Mouse (Mus musculus) limb, embryonic 13.5 days (tissue): ENCODE measurements around the gene Stn1. TPM values are rescaled to one million over a fixed set of nuclear protein-coding genes. Genes with fewer than 3 reads are reported as not detected.
A peak's percentile ranks its signal among the peaks of the same experiment; 100 is the strongest.

Source experiments
- ATAC-seq: fragments of 200-750 bp; cut with Nextera tagmentation; 2 replicates; pipeline ENCODE4 v1.8.0; 2017; ENCODE audit warnings: low read depth, moderate number of reproducible peaks, moderate TSS enrichment; ENCODE audit not compliant: low FRiP score
- H3K27ac ChIP-seq: fragments of 300-500 bp; sonication (generic); 2 replicates; pipeline ENCODE4 v1.5.1; 2015; ENCODE audit warnings: inconsistent platforms, mild to moderate bottlenecking, moderate library complexity
- H3K27me3 ChIP-seq: fragments of 300-500 bp; sonication (generic); 2 replicates; pipeline ENCODE4 v1.6.1; 2015; ENCODE audit warnings: mild to moderate bottlenecking, inconsistent platforms
- H3K36me3 ChIP-seq: fragments of 300-500 bp; sonication (generic); 2 replicates; pipeline ENCODE4 v1.6.1; 2015; ENCODE audit warnings: inconsistent platforms, mild to moderate bottlenecking, moderate library complexity
- H3K4me1 ChIP-seq: fragments of 300-500 bp; sonication (generic); 2 replicates; pipeline ENCODE4 v1.6.1; 2015; ENCODE audit warnings: inconsistent platforms
- H3K4me2 ChIP-seq: fragments of 300-500 bp; sonication (generic); replicated peaks from 2 replicates; pipeline ENCODE4 v1.6.1; 2015; ENCODE audit warnings: inconsistent platforms, mild to moderate bottlenecking, moderate library complexity
- H3K4me3 ChIP-seq: fragments of 300-500 bp; sonication (generic); 2 replicates; pipeline ENCODE4 v1.5.1; 2015; ENCODE audit warnings: moderate library complexity, mild to moderate bottlenecking, inconsistent platforms
- H3K9ac ChIP-seq: fragments of 300-500 bp; sonication (generic); 2 replicates; pipeline ENCODE4 v1.6.1; 2015; ENCODE audit warnings: mild to moderate bottlenecking, inconsistent platforms
- H3K9me3 ChIP-seq: fragments of 300-500 bp; sonication (generic); 2 replicates; pipeline ENCODE4 v1.6.1; 2016; ENCODE audit warnings: inconsistent platforms
- WGBS: fragments of 180-500 bp; shearing (Covaris S2); methylation state at CpG from one replicate; pipeline ENCODE4 v1.1.7; 2015; 5-methylcytosine and 5-hydroxymethylcytosine counted together
- polyA plus RNA-seq: library from polyadenylated mRNA; unstranded; fragments of >200 nt; fragmentation: Nextera tagmentation; extraction: Ambion mirVana; gene quantifications from 2 replicates; pipeline ENCODE4 v1.2.1, GENCODE M21; 2015

Gene Stn1
- polyA plus RNA-seq, 1 experiment from 2014 or later, result 55.5 TPM

DNA sequence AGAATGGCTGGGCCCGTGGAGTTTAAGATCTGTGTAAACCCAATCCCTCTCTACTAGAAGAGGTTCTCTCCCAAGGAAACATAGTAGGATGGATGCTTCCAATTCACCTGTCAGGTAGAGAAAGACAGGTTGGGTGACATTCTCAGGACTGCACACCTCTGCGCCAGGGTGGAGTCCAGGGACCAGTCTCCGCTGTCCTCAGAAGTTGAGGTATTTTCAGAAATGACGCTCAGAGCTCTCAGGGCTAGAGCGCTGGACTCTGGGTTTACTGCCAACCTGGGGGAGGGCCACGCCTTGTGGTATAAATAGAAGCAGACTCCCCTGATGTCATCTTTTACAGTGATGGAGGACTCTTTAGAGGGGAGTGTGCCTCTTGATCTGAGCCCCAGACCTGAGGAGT, 572 bp upstream of the Stn1 start:
- H3K4me3 ChIP-seq, result peak overlapping the region; percentile 61
- peaks cover 5% of the 10 kb centered on the region for H3K36me3 ChIP-seq
- H3K27me3 ChIP-seq, result peaks cover 20% of the 10 kb centered on the region
- ATAC-seq, result no peak
- peaks cover 42% of the 10 kb centered on the region for H3K4me1 ChIP-seq
- H3K27ac ChIP-seq, result peak overlapping the region; percentile 69; the same call in 1 of the 2 replicates
- 70% methylated on average over 6 of the region's 6 CpGs for WGBS
- 0 out of 2 replicates have a peak overlapping the region, but pooled peaks have one; percentile 68 for H3K9ac ChIP-seq
- peak overlapping the region; percentile 78 for H3K4me2 ChIP-seq
- no peaks in the 10 kb centered on the region for H3K9me3 ChIP-seq

DNA sequence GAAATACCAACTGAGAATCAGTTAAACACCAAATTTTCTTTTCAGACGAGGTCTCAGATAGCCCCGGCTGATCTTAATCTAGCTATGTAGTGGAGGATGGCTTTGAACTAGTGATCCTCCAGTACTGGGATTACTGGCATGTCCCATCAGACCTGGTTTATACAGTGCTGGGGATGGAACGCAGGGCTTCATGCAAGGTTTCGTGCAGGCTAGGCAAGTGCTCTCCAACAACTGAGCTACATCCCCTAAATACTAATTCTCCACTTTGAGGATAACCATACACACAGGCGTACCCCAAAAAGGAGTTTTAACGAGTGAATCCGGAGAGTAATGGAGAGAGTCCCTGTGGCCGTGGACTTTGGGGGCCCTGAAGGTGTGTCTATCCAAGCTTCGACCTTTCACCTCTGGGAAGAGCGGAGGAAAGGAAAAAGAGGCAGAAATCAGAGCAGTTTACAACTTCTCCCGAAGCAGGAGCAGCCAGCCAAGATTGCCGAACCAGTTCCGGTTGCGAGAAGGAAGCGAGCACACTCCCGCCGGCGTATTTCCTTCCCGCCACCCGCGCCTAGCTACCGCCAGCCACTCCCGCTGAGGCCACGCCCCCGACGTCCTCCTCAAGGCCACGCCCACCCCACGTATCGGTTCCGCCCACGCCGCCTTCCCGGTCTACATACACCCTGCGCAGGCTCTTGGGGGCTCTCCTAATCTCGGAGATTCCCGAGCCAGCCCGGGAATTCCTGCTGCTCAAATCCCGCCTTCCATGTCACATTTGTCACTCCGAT, 597 bp downstream of the Stn1 start:
- peak; percentile 95 for ATAC-seq
- H3K9me3 ChIP-seq, result no peaks in the 10 kb centered on the region
- peaks cover 15% of the 10 kb centered on the region for H3K36me3 ChIP-seq
- peak overlapping the region; percentile 78 for H3K4me2 ChIP-seq
- H3K27me3 ChIP-seq, result peaks cover 9% of the 10 kb centered on the region
- H3K4me3 ChIP-seq, result peak overlapping the region; percentile 61
- WGBS, result 4% methylated on average over 39 of the region's 39 CpGs
- peak overlapping the region; percentile 87 for H3K27ac ChIP-seq
- H3K4me1 ChIP-seq, result peaks cover 42% of the 10 kb centered on the region
- H3K9ac ChIP-seq, result peak overlapping the region; percentile 75

DNA sequence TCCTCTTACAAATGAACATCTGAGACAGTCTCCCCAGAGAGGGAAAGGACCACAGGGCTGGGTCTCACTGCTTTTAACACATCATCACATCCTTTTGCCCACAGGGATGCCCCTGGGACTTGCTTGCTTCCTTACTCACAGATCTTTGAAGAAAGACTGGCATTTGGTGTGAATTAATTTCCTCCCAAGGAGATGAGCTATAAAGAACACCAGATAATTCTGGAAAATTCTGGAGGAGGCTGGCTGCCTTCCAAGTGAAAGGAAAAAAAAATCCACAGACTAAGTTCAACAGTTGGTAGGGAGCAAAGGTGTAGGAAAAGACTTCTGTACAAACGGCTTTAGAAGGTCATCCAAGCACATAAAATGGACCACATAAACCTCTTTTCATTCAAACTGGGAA, 3.2 kb downstream of the Stn1 start:
- ATAC-seq, result no peak

DNA sequence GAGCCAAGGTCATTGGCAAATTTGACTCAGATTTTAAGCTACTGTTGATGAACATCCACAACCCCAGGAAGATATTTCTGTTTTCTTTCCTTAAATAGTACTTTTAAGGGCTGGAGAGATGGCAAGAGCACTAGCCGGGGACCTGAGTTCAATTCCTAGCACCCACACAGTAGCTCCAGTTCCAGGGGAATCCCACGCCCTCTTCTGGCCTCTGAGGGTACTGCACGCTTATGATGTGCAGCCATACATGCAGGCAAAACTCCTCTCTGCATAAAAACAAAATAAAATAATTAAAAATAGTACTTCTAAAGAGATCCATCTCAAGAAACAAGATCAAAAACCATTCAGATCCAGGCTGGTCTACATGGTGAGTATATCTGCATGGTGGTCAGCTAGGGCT, 4.9 kb downstream of the Stn1 start:
- no peaks in the 10 kb centered on the region for H3K27me3 ChIP-seq
- 90% methylated on average over 3 of the region's 3 CpGs for WGBS
- no peak overlapping the region for H3K4me2 ChIP-seq
- peaks cover 23% of the 10 kb centered on the region for H3K4me1 ChIP-seq
- H3K9me3 ChIP-seq, result no peaks in the 10 kb centered on the region
- no peak overlapping the region for H3K27ac ChIP-seq
- no peak overlapping the region for H3K9ac ChIP-seq
- ATAC-seq, result no peak
- H3K4me3 ChIP-seq, result no peak overlapping the region
- H3K36me3 ChIP-seq, result peaks cover 47% of the 10 kb centered on the region

More for the DNA sequence above, 3.2 kb downstream of the Stn1 start:
- H3K4me1 ChIP-seq, result peaks cover 40% of the 10 kb centered on the region
- H3K4me3 ChIP-seq, result no peak overlapping the region
- peaks cover 32% of the 10 kb centered on the region for H3K36me3 ChIP-seq
- H3K9me3 ChIP-seq, result no peaks in the 10 kb centered on the region
- H3K9ac ChIP-seq, result no peak overlapping the region
- H3K27ac ChIP-seq, result no peak overlapping the region
- H3K27me3 ChIP-seq, result no peaks in the 10 kb centered on the region
- 49% methylated on average over 1 of the region's 1 CpGs for WGBS
- no peak overlapping the region for H3K4me2 ChIP-seq

DNA sequence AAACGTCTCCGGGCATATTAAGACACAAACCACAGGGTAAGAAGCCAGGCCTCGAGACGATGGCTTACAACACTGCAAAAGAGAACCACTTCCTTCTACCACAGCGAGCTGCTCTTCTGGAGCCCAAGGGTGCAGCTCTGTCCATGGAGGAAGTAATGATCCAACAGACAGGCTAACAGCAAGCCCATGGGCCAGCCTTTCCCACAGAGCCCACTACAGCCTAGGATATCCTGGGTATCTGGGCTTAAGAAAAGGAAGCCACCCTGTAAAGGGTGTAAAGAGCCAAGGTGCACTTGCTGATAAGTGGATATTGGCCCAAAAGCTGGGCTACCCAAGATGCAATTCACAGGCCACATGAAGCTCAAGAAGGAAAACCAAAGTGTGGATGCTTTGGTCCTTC, 6.0 kb downstream of the Stn1 start:
- no peak overlapping the region for H3K4me3 ChIP-seq
- H3K27me3 ChIP-seq, result no peaks in the 10 kb centered on the region
- H3K36me3 ChIP-seq, result peaks cover 59% of the 10 kb centered on the region
- 89% methylated on average over 5 of the region's 5 CpGs for WGBS
- H3K9ac ChIP-seq, result peak overlapping the region; percentile 31; the same call in 1 of the 2 replicates
- no peaks in the 10 kb centered on the region for H3K9me3 ChIP-seq
- no peak overlapping the region for H3K4me2 ChIP-seq
- no peak for ATAC-seq
- H3K27ac ChIP-seq, result no peak overlapping the region
- H3K4me1 ChIP-seq, result peaks cover 23% of the 10 kb centered on the region

DNA sequence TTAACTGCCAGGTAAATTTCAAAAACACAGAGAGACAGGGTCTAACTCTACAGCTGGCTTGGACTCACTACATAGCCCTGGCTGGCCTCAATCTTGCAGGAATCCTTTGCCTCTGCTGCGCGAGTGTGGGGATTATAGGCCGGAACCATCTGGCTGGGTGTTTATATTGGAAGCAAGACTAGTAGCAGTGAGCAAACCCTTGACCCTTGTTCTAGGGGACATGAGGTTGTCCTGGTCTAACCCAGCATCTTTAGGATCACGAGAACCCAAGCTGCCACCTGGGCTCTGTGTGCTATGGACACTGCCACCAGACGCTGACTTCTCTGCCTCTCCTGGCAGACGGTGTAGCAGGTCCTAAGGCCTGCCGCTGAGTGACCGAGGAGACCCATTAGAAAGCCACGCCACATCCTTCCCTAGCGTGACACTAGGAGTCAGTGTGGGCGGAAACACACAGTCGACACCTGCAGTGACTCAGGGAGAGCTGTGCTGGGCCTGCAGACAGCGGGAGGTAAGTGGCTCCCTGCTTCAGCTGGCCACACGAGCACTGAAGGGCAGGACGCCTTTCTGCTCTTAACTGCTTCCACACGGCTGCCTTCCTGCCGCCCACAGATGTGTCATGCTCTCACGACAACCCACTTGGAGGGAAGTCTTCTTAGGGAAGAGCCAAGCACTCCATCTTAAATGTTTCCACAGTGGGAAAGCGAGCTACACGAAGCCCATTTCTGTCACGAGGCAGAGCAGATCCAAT, 10.9 kb downstream of the Stn1 start:
- ATAC-seq, result no peak
- no peak overlapping the region for H3K27ac ChIP-seq
- H3K36me3 ChIP-seq, result peaks cover 82% of the 10 kb centered on the region
- H3K9ac ChIP-seq, result no peak overlapping the region
- no peak overlapping the region for H3K4me2 ChIP-seq
- peaks cover 8% of the 10 kb centered on the region; the same call in 1 of the 2 replicates for H3K4me1 ChIP-seq
- H3K4me3 ChIP-seq, result no peak overlapping the region
- H3K27me3 ChIP-seq, result no peaks in the 10 kb centered on the region
- no peaks in the 10 kb centered on the region for H3K9me3 ChIP-seq
- 58% methylated on average over 21 of the region's 21 CpGs for WGBS

DNA sequence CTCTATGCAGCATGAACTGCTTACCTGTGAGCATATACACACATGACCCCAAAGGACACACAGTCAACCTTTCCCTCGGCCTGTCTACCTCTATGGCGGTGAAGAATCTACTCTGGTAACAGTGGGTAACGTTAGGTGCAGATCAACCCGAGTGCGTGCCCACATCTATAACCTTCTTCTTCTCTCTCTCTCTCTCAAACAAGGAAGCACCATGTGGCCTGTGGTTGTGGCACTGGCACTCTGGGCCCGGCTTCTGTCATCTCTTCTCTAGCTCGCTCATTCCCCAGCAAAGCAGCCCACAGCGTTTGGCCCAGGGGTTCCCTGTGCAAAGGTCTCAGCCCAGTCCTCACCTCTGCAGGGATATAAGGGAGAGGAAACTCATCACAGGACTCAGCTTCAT, 12.4 kb downstream of the Stn1 start:
- no peak for ATAC-seq
- peaks cover 8% of the 10 kb centered on the region; the same call in 1 of the 2 replicates for H3K4me1 ChIP-seq
- H3K4me2 ChIP-seq, result no peak overlapping the region
- no peak overlapping the region for H3K27ac ChIP-seq
- 92% methylated on average over 8 of the region's 8 CpGs for WGBS
- no peaks in the 10 kb centered on the region for H3K9me3 ChIP-seq
- H3K36me3 ChIP-seq, result peaks cover 75% of the 10 kb centered on the region
- H3K27me3 ChIP-seq, result no peaks in the 10 kb centered on the region
- H3K9ac ChIP-seq, result no peak overlapping the region
- no peak overlapping the region for H3K4me3 ChIP-seq

DNA sequence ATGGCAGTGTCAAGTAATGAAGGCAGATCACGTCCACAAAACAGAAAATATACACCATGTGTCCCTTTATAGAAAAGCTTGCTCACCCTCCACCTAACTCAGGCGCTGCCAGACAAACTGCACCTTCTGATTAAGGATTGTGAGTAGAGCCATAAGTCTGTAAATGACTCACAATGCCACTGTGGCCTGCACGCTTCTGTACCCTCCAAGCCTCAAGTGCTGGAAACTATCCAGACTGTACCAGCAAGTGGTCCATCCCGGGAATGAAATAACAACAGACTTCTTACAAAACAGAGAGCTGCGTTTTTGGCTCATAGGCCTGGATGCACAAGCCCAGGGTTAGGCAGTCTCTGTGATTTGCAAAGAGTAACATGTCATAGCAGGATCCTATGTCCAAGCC, 15.9 kb downstream of the Stn1 start:
- H3K9ac ChIP-seq, result no peak overlapping the region
- no peak overlapping the region for H3K4me3 ChIP-seq
- no peaks in the 10 kb centered on the region for H3K9me3 ChIP-seq
- WGBS, result 87% methylated on average over 5 of the region's 5 CpGs
- H3K27ac ChIP-seq, result no peak overlapping the region
- H3K27me3 ChIP-seq, result no peaks in the 10 kb centered on the region
- H3K36me3 ChIP-seq, result peaks cover 66% of the 10 kb centered on the region
- peaks cover 4% of the 10 kb centered on the region; the same call in 1 of the 2 replicates for H3K4me1 ChIP-seq
- no peak overlapping the region for H3K4me2 ChIP-seq
- no peak for ATAC-seq

DNA sequence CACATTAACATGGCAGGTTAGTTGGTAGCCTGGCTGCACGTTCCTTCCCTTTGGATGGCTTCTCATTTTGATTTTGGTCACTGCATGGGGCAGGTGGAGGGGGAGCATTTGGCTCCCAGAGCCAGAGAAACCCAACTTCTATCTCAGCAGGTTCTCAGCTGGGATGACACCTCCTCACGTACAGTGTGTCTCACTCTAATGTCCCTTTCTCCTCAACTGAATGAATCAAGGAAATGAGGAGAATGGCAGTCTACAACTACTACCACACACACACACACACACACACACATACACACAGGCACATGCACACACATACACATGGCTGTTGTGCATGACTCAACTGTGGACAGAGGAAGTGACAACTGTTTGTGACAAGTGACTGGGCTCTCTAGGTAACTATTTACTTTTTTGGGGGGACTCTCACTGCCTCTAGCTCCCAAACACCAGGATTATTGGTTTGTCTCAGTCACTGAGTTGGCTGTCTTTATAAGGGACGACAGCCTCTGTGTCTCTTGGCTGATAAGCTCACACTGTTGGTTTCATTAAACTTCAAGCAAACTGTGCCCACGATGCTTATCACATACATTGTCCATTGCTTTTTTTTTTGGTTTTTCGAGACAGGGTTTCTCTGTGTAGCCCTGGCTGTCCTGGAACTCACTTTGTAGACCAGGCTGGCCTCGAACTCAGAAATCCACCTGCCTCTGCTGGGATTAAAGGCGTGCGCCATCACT, 18.0 kb downstream of the Stn1 start:
- H3K27ac ChIP-seq, result no peak overlapping the region
- no peaks in the 10 kb centered on the region for H3K4me1 ChIP-seq
- no peaks in the 10 kb centered on the region for H3K9me3 ChIP-seq
- H3K27me3 ChIP-seq, result no peaks in the 10 kb centered on the region
- no peak for ATAC-seq
- peaks cover 73% of the 10 kb centered on the region for H3K36me3 ChIP-seq
- H3K4me2 ChIP-seq, result no peak overlapping the region
- no peak overlapping the region for H3K9ac ChIP-seq
- H3K4me3 ChIP-seq, result no peak overlapping the region
- 94% methylated on average over 8 of the region's 8 CpGs for WGBS

DNA sequence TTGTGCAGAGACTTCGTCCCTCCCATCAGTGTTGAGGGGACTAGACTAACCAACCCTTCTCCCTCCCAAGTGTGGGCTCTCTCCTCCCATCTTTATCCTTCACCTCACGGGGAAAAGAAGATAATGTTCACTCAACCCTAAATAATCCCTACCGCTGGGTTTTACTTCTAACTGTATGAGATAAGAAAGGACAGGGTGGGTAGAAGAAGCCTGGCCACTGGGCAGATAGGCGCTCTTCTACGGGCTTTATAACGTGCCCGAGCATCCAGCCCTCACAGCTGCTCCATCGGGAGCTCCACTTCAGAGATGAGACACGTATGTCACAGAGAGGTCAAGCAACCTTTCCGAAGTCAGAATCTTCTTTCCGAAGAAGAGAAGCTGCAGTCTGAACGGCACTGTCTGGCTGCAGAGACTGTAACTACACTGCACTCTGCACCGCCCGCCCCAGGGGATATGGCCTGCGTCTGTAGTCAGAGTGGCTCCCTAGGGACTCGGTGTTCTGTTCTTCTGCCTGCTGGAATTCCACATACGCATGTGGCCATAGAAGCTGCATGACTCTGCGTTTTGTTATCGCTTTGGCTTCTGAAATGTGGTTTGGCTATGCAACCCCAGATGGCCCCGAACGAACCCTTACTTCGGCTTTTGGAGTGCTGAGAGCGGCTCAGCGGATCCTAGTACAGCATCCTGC, 18.7 kb downstream of the Stn1 start:
- Histone ChIP-seq H3K27me3 (no peaks in the 10 kb centered on the region), H3K9me3 (no peaks in the 10 kb centered on the region), H3K9ac (no peak overlapping the region), H3K4me1 (no peaks in the 10 kb centered on the region), H3K27ac (no peak overlapping the region), H3K4me2 (no peak overlapping the region), H3K36me3 (peaks cover 74% of the 10 kb centered on the region), H3K4me3 (no peak overlapping the region)
- WGBS, result 88% methylated on average over 24 of the region's 24 CpGs
- ATAC-seq, result no peak

DNA sequence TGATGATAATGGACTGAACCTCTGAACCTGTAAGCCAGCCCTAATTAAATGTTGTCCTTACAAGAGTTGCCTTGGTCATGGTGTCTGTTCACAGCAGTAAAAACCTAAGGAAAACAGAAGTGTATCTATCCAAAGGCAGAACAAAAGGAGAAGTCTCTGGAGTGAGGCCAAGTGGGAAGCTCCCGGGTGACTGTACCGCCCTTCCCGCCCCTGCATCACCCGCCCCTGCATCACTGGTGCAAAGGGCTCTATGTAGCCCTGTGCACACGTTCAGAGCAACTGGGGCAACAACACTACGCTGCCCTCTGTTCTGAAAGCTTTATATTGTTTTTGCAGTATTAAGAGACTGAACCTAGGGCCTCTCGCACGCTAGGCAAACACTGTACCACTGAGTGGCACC, 19.7 kb downstream of the Stn1 start:
- no peaks in the 10 kb centered on the region for H3K9me3 ChIP-seq
- H3K9ac ChIP-seq, result no peak overlapping the region
- WGBS, result 92% methylated on average over 8 of the region's 8 CpGs
- H3K27ac ChIP-seq, result no peak overlapping the region
- H3K4me1 ChIP-seq, result no peaks in the 10 kb centered on the region
- peaks cover 69% of the 10 kb centered on the region for H3K36me3 ChIP-seq
- H3K4me2 ChIP-seq, result no peak overlapping the region
- ATAC-seq, result no peak
- H3K4me3 ChIP-seq, result no peak overlapping the region
- no peaks in the 10 kb centered on the region for H3K27me3 ChIP-seq
